Mouse (Mus musculus) heart, embryonic 16.5 days (tissue): Measurements from ENCODE around the gene Slc29a4. TPM values are rescaled to one million over a fixed set of nuclear protein-coding genes. Genes with fewer than 3 reads are reported as not detected.

Experiments
- ATAC-seq: fragments of 200-750 bp; cut with Nextera tagmentation; replicated peaks from 2 replicates; pipeline ENCODE4 v1.8.0; 2017; ENCODE audit warnings: moderate number of reproducible peaks; ENCODE audit not compliant: insufficient read depth, low FRiP score; ENCODE audit errors: extremely low read depth
- H3K27ac ChIP-seq: fragments of 300-500 bp; sonication (generic); 2 replicates; pipeline ENCODE4 v1.5.1; 2014; ENCODE audit warnings: mild to moderate bottlenecking, low read length, control low read depth, moderate library complexity
- H3K27me3 ChIP-seq: fragments of 300-500 bp; sonication (generic); 2 replicates; pipeline ENCODE4 v1.6.1; 2014; ENCODE audit warnings: low read length, mixed read lengths; ENCODE audit not compliant: control insufficient read depth, insufficient read depth
- H3K36me3 ChIP-seq: fragments of 300-500 bp; sonication (generic); 2 replicates; pipeline ENCODE4 v1.6.1; 2014; ENCODE audit not compliant: control insufficient read depth, insufficient read depth
- H3K4me1 ChIP-seq: fragments of 300-500 bp; sonication (generic); 2 replicates; pipeline ENCODE4 v1.6.1; 2014; ENCODE audit warnings: low read length, mixed read lengths; ENCODE audit not compliant: control insufficient read depth, insufficient read depth
- H3K4me2 ChIP-seq: fragments of 300-500 bp; sonication (generic); 2 replicates; pipeline ENCODE4 v1.6.1; 2014; ENCODE audit warnings: low read depth, mild to moderate bottlenecking, control low read depth, low read length
- H3K4me3 ChIP-seq: fragments of 300-500 bp; sonication (generic); 2 replicates; pipeline ENCODE4 v1.5.1; 2014; ENCODE audit warnings: mild to moderate bottlenecking, control low read depth, low read length
- H3K9ac ChIP-seq: fragments of 300-500 bp; sonication (generic); 2 replicates; pipeline ENCODE4 v1.6.1; 2014; ENCODE audit warnings: low read length, control low read depth
- H3K9me3 ChIP-seq: fragments of 300-500 bp; sonication (generic); replicated peaks from 2 replicates; pipeline ENCODE4 v1.6.1; 2016; ENCODE audit warnings: low read length; ENCODE audit not compliant: control insufficient read depth
- WGBS: fragments of 180-500 bp; shearing (Covaris S2); extraction: QIAGEN DNeasy Blood & Tissue Kit; methylation state at CpG from one replicate; pipeline ENCODE4 v1.1.7; 2014; 5-methylcytosine and 5-hydroxymethylcytosine counted together
- polyA plus RNA-seq: library from polyadenylated mRNA; unstranded; fragments of >200 nt; fragmentation: Nextera tagmentation; extraction: Ambion mirVana; gene quantifications from 2 replicates; pipeline ENCODE4 v1.2.1, GENCODE M21; 2015

Gene Slc29a4
- polyA plus RNA-seq, 1 experiment from 2014 or later = 1.1 TPM

DNA sequence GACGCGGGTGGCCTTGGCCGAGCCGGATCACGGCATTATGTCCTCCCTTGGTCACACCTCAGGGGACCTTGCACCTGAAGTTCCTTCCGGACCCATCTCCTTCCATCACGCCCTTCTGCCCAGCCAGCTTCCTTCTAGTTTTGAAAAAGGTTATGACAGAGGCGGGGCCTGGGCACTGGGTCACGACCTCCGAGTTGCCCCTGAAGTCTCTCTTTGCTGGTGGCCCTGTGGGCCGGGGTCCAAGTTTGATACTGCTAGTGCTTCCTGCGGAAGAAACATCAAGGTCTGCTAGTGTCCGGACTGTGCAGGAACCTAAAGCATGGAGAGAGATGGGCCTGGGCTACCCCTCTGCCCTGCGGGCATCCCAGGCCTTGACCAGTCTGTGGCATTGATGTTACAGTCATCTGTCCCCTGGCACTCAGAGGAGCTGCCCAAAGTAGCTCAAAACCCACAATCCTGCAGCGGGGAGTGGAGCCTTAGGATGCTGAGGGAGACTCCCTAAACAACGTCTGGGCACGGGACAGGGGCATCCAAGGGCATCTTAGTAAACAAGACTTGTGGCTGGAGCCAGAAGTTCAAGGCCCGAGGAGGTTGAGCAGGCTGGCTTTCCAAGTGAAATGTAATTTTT lies 10.3 kb downstream of the Slc29a4 start:
- Histone ChIP-seq H3K4me1 (peaks cover 6% of the 10 kb centered on the region), H3K27ac (no peak overlapping the region), H3K9ac (peak overlapping the region; percentile 53), H3K36me3 (no peaks in the 10 kb centered on the region), H3K4me3 (peak overlapping the region; percentile 59), H3K9me3 (no peaks in the 10 kb centered on the region), H3K27me3 (peaks cover 40% of the 10 kb centered on the region), H3K4me2 (peak overlapping the region; percentile 91)
- WGBS = 23% methylated on average over 18 of the region's 18 CpGs
- no peak for ATAC-seq

DNA sequence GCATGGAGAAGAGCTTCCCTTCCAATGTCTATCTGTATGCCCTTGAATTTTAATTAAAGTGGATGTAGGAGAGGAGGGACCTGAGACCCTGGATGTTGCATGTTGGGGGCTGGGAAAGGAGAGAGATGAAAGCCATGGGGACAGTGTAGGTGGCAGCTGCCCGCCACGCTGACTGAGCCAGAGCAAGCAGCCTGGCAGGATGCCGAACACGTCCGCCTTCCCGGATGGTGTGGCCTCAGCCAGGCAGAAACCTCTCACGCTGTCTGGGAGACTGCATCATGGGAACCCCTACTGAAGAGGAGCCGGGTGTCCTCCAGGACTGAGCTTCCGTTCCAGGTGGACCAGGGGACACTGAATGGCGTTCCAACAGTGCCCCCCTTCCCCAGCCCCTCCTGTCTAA lies 11.3 kb downstream of the Slc29a4 start:
- Histone ChIP-seq H3K27me3 (peaks cover 40% of the 10 kb centered on the region), H3K27ac (no peak overlapping the region), H3K4me1 (peaks cover 6% of the 10 kb centered on the region), H3K4me2 (no peak overlapping the region), H3K4me3 (no peak overlapping the region), H3K9ac (no peak overlapping the region), H3K9me3 (no peaks in the 10 kb centered on the region), H3K36me3 (no peaks in the 10 kb centered on the region)
- WGBS = 75% methylated on average over 10 of the region's 10 CpGs
- no peak for ATAC-seq

DNA sequence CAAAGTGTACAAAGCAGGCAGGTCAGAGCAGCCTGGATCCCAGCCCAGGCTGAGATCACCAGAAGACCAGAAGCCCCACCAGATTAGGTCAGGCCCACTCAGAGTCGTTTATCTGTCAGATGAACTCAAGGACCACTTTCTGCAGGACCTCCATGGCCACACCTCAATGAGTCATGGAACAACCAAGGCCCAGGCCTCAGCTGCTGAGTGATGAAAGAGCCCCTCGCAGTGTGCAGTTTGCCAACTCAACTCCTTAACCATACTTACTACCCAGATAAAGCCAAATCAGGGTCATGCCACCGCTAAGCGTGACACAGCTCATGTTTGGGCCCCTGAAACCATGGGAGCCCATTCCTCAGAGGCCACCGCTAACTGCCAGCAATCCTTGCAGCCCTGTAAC lies 15.4 kb downstream of the Slc29a4 start:
- Histone ChIP-seq H3K9me3 (peaks cover 11% of the 10 kb centered on the region; the same call in 1 of the 2 replicates), H3K36me3 (no peaks in the 10 kb centered on the region), H3K27ac (no peak overlapping the region), H3K9ac (no peak overlapping the region), H3K4me1 (no peaks in the 10 kb centered on the region; the same call in 1 of the 2 replicates), H3K4me2 (no peak overlapping the region), H3K27me3 (peaks cover 18% of the 10 kb centered on the region), H3K4me3 (no peak overlapping the region)
- 68% methylated on average over 5 of the region's 5 CpGs for WGBS
- no peak for ATAC-seq

DNA sequence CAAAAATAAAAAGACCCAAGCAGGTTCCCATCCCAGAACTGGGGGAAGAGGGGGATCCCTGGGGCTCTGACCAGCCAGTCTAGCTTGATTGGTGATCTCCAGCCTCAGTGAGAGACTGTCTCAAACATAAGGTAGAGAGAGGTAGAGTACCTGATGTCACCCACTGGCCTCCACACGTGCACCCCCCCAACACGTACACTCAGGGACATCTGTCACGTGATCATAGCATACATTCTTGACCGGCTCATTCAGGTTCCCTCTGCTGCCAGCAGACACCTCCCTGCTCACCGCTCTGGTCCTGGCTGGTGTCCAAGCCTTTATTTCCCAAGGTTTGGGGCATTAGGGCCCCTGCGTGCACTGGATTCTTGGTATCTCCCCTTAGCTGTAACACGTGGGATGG lies 17.1 kb downstream of the Slc29a4 start:
- no peak for ATAC-seq
- Histone ChIP-seq H3K36me3 (no peaks in the 10 kb centered on the region), H3K4me1 (no peaks in the 10 kb centered on the region), H3K4me3 (no peak overlapping the region), H3K4me2 (no peak overlapping the region), H3K9me3 (peaks cover 11% of the 10 kb centered on the region; the same call in 1 of the 2 replicates), H3K9ac (no peak overlapping the region), H3K27me3 (peaks cover 2% of the 10 kb centered on the region; the same call in 1 of the 2 replicates), H3K27ac (no peak overlapping the region)
- WGBS = 53% methylated on average over 7 of the region's 7 CpGs

DNA sequence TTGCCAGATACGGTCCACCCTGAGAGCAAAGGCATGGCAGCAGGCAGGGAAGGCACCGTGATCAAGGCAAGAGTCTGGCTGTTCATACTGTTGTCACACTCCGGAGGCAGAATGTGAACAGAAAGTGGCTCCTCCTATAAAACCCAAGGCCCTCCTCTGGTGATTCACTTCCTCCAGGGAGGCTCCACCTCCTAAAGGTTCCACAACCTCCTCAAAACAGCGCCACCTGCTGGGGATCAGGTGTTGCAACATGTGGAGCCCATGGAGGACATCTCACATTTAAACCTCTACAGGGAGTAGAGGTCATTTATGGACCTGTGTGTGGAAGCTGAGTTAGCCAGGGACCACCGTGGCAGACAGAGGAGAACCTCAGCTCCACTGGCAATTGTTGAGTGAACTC lies 20.1 kb downstream of the Slc29a4 start:
- WGBS = 83% methylated on average over 5 of the region's 5 CpGs
- H3K36me3 ChIP-seq = no peaks in the 10 kb centered on the region
- H3K9me3 ChIP-seq = peaks cover 11% of the 10 kb centered on the region; the same call in 1 of the 2 replicates
- H3K4me2 ChIP-seq = no peak overlapping the region
- no peak for ATAC-seq
- H3K4me1 ChIP-seq = no peaks in the 10 kb centered on the region
- H3K9ac ChIP-seq = no peak overlapping the region
- no peak overlapping the region for H3K27ac ChIP-seq
- peaks cover under 1% of the 10 kb centered on the region; the same call in 1 of the 2 replicates for H3K27me3 ChIP-seq
- no peak overlapping the region for H3K4me3 ChIP-seq

DNA sequence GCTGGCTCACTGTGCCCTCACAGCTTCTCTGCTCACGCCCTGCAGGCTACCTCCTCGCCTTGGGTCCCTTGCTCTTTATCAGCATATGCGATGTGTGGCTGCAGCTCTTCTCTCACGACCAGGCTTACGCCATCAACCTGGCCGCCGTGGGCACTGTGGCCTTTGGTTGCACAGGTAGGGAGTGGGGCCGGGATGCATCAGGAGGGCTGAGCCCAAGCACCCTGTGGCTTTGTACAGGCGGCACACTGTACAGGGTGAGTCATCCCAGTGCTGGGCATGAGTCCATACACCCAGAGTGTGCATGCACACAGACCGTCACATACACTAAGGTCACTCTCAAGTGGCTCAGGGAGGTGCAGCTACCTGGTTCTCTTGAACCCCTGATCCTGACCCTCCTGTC lies 21.7 kb downstream of the Slc29a4 start:
- 74% methylated on average over 10 of the region's 10 CpGs for WGBS
- no peaks in the 10 kb centered on the region for H3K4me1 ChIP-seq
- H3K27me3 ChIP-seq = peaks cover 5% of the 10 kb centered on the region; the same call in 1 of the 2 replicates
- H3K9me3 ChIP-seq = peaks cover 11% of the 10 kb centered on the region; the same call in 1 of the 2 replicates
- ATAC-seq = no peak
- H3K27ac ChIP-seq = no peak overlapping the region
- H3K36me3 ChIP-seq = no peaks in the 10 kb centered on the region
- H3K9ac ChIP-seq = no peak overlapping the region
- no peak overlapping the region for H3K4me3 ChIP-seq
- H3K4me2 ChIP-seq = no peak overlapping the region

DNA sequence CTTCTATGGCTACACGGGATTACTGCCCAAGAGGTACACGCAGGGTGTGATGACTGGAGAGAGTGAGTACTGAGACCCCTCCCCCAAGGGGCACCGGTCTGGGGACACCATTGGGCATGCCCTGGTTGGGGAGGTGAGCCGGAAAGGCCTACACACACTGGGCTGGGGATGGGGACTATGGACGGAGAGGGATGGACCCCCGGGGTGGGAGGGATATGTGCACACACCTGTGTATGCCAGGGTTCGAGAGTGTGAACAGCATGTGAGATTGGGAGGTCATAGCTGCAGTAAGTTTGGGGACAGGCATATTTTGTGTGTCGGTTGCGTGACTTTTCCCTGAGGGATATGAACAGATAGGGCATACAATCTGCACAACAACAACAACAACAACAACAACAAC lies 22.7 kb downstream of the Slc29a4 start:
- H3K27ac ChIP-seq = no peak overlapping the region
- 74% methylated on average over 9 of the region's 9 CpGs for WGBS
- no peaks in the 10 kb centered on the region for H3K4me1 ChIP-seq
- H3K27me3 ChIP-seq = peaks cover 5% of the 10 kb centered on the region; the same call in 1 of the 2 replicates
- no peak overlapping the region for H3K9ac ChIP-seq
- ATAC-seq = no peak
- no peaks in the 10 kb centered on the region for H3K36me3 ChIP-seq
- peaks cover 11% of the 10 kb centered on the region; the same call in 1 of the 2 replicates for H3K9me3 ChIP-seq
- H3K4me2 ChIP-seq = no peak overlapping the region
- no peak overlapping the region for H3K4me3 ChIP-seq

DNA sequence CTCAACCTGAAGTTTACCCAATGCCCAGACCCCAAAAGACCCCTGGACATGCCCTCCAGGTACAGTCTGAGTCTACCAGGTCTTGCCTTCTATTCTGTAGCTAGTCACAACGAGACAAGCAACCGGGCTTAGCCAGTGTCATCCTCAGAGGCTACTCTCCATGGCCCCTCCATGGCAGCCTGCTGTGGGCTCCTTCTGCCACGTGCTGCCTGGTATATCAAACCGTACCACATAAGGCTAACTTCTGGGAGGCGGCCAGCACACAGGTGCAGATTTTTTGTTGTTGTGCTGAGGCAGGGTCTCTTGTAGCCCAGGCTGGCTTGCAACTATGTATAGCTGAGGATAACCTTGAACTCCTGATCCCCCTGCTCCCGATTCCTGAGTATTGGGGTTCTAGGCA lies 23.7 kb downstream of the Slc29a4 start:
- peaks cover 5% of the 10 kb centered on the region; the same call in 1 of the 2 replicates for H3K27me3 ChIP-seq
- WGBS = 73% methylated on average over 6 of the region's 6 CpGs

DNA sequence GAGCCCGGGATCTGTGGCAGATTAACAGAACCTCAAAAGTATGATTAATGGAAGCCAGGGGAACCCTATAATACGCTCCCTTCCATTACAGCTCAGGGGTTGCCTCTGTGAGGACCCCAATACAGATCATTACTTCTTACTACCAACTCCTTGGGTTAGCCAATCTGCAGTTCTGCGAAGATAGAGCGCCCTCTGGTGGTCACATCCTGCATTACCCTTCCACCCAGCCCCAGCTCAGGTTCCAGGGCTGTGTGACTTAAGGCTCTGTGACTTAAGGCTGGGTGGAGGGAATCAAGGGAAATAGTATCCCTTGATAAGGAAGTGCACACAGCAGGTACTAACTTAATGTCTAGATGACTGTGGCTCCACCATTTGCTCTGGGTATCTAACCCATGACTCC lies 25.7 kb downstream of the Slc29a4 start:
- no peak overlapping the region for H3K27ac ChIP-seq
- peak overlapping the region; percentile 33; the same call in 1 of the 2 replicates for H3K4me2 ChIP-seq
- WGBS = 12% methylated on average over 4 of the region's 4 CpGs

More for the DNA sequence above, 23.7 kb downstream of the Slc29a4 start:
- Histone ChIP-seq H3K4me2 (no peak overlapping the region), H3K4me3 (no peak overlapping the region), H3K4me1 (no peaks in the 10 kb centered on the region), H3K36me3 (no peaks in the 10 kb centered on the region), H3K9ac (no peak overlapping the region), H3K9me3 (peaks cover 9% of the 10 kb centered on the region; the same call in 1 of the 2 replicates), H3K27ac (no peak overlapping the region)
- ATAC-seq = no peak

More for the DNA sequence above, 25.7 kb downstream of the Slc29a4 start:
- H3K4me1 ChIP-seq = no peaks in the 10 kb centered on the region
- H3K9me3 ChIP-seq = no peaks in the 10 kb centered on the region
- no peaks in the 10 kb centered on the region for H3K36me3 ChIP-seq
- peak; percentile 52; the same call in 1 of the 2 replicates for ATAC-seq
- peaks cover 5% of the 10 kb centered on the region; the same call in 1 of the 2 replicates for H3K27me3 ChIP-seq
- H3K9ac ChIP-seq = no peak overlapping the region
- no peak overlapping the region for H3K4me3 ChIP-seq
